Comparison of ENCODE assay signal across 16 mouse cellular contexts in genomic region chr12:39047126-39047525, GRCm38 (mm10).
"Had no signal": no experiment of that assay in that cellular context is flagged by ENCODE, and none has a peak within 500 bp of the region (broad histone marks: within the 10 kb centered on the region; RNA-seq: fewer than 3 reads in every experiment).

No protein-coding gene starts in this region.

- H3K27ac ChIP-seq: neural tube, embryonic 13.5 days; neural tube, embryonic 15.5 days; stomach, embryonic 15.5 days; stomach, postnatal 0 days had no signal

- H3K27me3 ChIP-seq: neural tube, embryonic 13.5 days; neural tube, embryonic 15.5 days; stomach, embryonic 15.5 days had no signal

- H3K4me2 ChIP-seq: neural tube, embryonic 13.5 days; neural tube, embryonic 15.5 days; stomach, embryonic 15.5 days had no signal

- H3K9me3 ChIP-seq: neural tube, embryonic 13.5 days; neural tube, embryonic 15.5 days; stomach, embryonic 15.5 days had no signal

- DNase-seq: retina, postnatal 1 day; right cerebral cortex, adult 18-20 months; right cerebral cortex, postnatal 14 days; right cerebral cortex, postnatal 25 days; right cerebral cortex, postnatal 4 days; spleen, adult 18-20 months; thymus, adult 18-20 months; thymus, adult 2 months; thymus, postnatal 14 days; thymus, postnatal 25 days; thymus, postnatal 36 days; thymus, postnatal 4 days had no signal

- H3K4me1 ChIP-seq: neural tube, embryonic 13.5 days; neural tube, embryonic 15.5 days; stomach, embryonic 15.5 days had no signal

- H3K9ac ChIP-seq: neural tube, embryonic 13.5 days; neural tube, embryonic 15.5 days; stomach, embryonic 15.5 days had no signal

- H3K36me3 ChIP-seq: neural tube, embryonic 13.5 days; neural tube, embryonic 15.5 days; stomach, embryonic 15.5 days had no signal

- H3K4me3 ChIP-seq: neural tube, embryonic 13.5 days; neural tube, embryonic 15.5 days; stomach, embryonic 15.5 days had no signal
